Mouse (Mus musculus) gastrocnemius, postnatal 10 days (tissue): ENCODE measurements at regions not wholly inside any gene's neighbourhood (a gene's known extent, or its start where the extent isn't known, plus 50 kb on each side); places are given as distances from the start of the nearest gene placed in this dataset.

ENCODE experiments used
- DNase-seq: peaks from one replicate; pipeline ENCODE4 v3.0.0; 2021; ENCODE audit warnings: mixed read lengths

DNA sequence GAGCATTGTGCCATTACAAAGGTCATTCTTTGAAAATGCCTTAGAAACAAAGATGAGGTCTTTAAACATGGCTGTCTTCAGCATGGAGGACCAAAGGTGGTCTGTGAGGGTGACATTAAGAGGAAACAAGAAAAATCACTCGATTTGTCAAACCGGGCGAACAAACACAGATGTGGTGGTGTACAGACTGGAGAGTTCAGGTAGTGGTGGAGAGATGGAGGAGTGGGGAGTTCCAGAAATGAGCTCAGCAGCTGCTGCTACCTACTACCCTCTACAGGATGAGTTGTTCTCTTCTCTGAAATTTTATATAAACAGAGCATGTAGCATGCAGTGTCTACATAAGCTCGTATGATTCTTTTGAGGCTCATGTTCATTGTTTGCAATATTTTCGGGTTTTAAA is 215.6 kb downstream of the Cog6 start:
- no peak for DNase-seq

GRCm38 (mm10) chr3:52800673-52801072 is 216.4 kb downstream of the Cog6 start:
- no peak for DNase-seq

GRCm38 (mm10) chr3:52797801-52798200 is 219.2 kb downstream of the Cog6 start:
- DNase-seq: no peak

- no peak for DNase-seq
Observed at GRCm38 (mm10) chr3:52797164-52797563, 219.9 kb downstream of the Cog6 start.

- DNase-seq: no peak
Observed at GRCm38 (mm10) chr3:52794218-52794617, 222.8 kb downstream of the Cog6 start.

DNA sequence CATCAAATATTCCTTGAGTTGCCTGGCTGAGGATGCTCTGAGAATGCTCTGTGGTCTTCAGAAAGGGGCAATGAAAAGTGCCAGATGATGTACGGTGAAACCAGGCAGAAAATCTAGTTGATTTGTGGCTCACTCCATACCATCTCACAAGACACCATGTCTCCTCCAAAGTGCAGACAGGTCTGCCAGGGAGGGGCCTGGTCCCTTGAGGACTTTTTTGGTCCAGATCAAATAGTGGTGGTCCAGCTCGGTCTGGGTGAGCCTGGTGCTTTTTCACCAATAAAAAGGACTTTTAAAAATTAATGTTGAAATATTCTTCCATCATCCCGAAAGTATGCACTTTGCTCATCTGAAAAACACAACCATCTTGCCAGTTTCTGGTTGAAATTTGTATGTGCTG is 224.2 kb downstream of the Cog6 start:
- no peak for DNase-seq

GRCm38 (mm10) chr3:52792121-52792520 is 224.9 kb downstream of the Cog6 start:
- no peak for DNase-seq

- DNase-seq: no peak
Observed at GRCm38 (mm10) chr3:52790942-52791341, 226.1 kb downstream of the Cog6 start.

DNA sequence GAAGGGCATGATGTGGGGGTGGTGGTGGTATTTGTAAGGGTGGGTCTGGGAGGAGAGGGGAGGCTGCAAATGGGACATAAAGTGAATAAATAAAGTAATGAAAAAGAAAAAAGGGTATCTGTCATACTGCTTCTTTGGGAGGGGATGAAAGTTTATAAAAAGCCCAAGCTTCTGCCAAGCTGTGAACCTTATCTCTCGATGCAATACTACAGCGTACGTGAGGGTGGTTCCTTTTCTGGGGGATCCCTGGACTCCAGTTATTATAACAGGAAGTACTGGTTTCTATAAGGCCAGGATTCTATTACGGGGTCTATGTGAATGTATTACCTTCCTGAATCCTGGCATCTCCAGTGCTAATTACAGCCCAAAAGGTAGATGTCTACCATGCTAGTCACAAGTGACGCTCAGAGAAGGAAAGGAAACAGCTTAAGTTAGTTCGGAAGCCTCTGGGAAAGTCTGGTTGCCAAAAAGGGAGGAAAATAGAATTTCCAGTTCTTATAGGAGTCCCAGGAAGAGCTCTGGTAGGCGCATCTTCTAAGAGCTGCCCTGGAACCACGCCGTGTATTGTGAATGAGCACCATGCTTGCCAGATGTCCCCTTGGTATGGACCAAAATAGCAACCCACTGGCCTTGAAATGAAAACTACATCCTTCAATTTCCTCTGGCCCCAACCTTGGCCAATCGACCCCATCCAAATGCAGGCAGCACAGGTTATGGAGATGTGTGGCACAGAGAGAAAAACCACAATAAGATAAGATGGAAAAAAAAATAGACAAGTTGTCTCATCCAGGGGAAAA is 228.9 kb downstream of the Cog6 start:
- DNase-seq: no peak

GRCm38 (mm10) chr3:52785595-52785994 is 231.4 kb downstream of the Cog6 start:
- no peak for DNase-seq

- DNase-seq: no peak
Observed at GRCm38 (mm10) chr3:52784476-52784875, 232.6 kb downstream of the Cog6 start.

DNA sequence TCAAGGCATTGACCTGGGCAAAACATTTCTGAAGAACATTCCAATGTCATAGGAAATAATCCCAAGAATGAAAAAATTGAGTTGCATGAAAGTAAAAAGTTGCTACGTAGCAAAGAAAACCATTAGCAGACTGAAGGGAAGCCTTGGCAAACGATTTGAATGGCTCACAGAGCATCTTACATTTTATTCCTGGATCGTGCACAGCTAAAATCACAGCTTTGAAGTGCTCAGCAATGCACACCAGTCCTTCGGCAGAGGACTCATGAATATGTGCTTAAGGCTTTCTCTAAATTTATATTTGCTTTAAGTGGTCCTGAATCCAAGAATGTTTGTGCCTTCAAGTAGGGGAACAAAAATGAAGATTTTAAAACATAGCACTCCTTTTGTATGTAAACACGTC is 234.5 kb downstream of the Cog6 start:
- no peak for DNase-seq

- DNase-seq: no peak
Observed at GRCm38 (mm10) chr3:52781521-52781920, 235.5 kb downstream of the Cog6 start.

GRCm38 (mm10) chr3:52780356-52780755 is 236.7 kb downstream of the Cog6 start:
- DNase-seq: no peak

- DNase-seq: no peak
Observed at GRCm38 (mm10) chr3:52775875-52776274, 241.2 kb downstream of the Cog6 start.

- no peak for DNase-seq
Observed at GRCm38 (mm10) chr3:52775156-52775555, 241.9 kb downstream of the Cog6 start.

- DNase-seq: no peak
Observed at GRCm38 (mm10) chr3:52774734-52775133, 242.3 kb downstream of the Cog6 start.

DNA sequence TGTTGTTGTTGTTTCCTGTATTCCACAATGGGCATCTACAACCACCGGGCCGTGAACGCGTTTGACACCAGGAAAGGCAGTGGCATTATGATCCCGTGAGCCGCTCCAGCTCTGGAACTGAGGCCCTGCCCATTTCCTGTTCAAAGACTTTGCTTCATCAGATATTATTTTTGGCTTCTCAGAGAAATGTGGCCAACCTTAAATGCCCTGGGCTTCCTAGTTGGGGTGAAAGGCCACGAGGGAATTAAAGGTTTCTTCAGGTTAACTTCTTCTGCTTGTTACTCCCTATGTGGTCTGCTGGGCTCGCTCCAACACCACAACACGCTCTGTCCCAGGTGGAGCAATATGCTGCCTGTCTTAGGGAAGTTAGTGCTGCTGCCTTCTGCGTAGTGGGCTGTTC is 249.8 kb downstream of the Cog6 start:
- DNase-seq: no peak

GRCm38 (mm10) chr3:52766841-52767240 is 250.2 kb downstream of the Cog6 start:
- DNase-seq: no peak

DNA sequence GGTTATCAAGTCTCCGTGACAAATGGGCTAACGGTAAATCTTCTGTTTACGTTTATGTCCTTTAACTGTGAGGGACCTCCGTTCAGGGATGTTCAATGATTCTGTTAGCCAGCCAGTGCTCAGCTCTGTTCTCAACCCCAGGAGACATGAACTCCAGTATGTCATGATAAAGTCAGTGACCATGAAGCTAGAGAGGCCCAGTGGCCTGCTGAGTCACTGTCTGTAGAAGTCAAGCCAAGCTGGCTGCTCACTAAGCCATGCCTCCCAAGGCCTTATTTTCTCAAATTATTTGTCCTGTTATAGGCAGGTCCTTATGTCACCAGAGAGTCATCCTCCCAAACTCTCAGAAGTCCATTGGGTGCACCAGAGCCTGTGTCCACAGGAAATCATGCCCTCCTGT is 252.9 kb downstream of the Cog6 start:
- no peak for DNase-seq

DNA sequence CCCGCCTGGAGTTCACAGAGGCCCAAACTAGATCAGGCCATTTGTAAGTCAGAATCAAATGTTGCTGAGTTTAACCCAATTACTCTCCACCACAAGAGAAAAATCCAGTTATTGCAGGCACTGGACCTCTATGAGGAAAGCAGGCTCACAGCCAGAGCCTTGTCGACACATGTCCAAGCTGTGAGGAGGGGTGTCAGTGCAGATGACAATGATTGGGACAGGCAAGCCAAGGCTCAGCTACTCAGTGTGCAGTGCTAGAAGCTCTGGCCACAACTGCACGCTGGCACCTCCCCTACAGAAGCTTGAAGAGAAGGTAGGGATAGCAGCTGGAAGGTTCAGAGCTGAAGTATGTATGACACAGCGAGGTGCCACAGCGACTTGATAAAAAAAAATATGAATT is 253.4 kb downstream of the Cog6 start:
- DNase-seq: no peak

- DNase-seq: no peak
Observed at GRCm38 (mm10) chr3:52762549-52762948, 254.5 kb downstream of the Cog6 start.

GRCm38 (mm10) chr3:52759846-52760245 is 257.2 kb downstream of the Cog6 start:
- DNase-seq: no peak

DNA sequence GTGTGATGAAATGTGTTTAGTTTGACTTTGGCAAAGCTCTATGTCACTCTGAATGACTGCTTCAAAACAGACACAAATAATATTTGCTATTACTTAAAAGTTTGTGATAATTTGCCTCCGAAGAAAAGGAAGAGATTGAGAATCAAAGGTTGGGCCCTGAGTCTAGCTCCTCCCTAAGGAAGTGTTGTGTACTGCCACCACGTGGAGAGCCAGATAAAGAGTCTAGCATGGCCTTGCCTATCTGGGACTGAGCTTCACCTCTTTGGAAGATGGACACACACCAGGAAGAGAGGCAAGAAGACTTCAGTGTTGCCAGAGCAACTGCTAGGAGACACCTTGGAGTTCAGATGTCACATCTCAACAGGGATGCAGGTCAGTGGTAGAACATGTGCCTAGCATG is 258.5 kb downstream of the Cog6 start:
- DNase-seq: peak; percentile 24

GRCm38 (mm10) chr3:52756816-52757215 is 260.2 kb downstream of the Cog6 start:
- DNase-seq: no peak
